8 mouse cellular contexts compared by ENCODE assay signal in genomic region chr16:17815411-17816402, GRCm38 (mm10). TPM values are rescaled to one million over a fixed set of nuclear protein-coding genes. Genes with fewer than 3 reads are reported as not detected.
A peak's percentile ranks its signal among the peaks of the same experiment; 100 is the strongest.
DNase-seq lines count a peak whose midpoint lies in the region; ATAC-seq lines count a peak whose summit lies in the region.

No protein-coding gene starts in this region.

- no peaks in the 10 kb centered on the region for H3K9me3 ChIP-seq in hindbrain, embryonic 15.5 days

- intact Hi-C loops in left cerebral cortex, postnatal 4 days (cut with DNase I), result no loop called here

- peak overlapping the region; percentile 52 for H3K4me3 ChIP-seq in hindbrain, embryonic 15.5 days

- H3K27me3 ChIP-seq in hindbrain, embryonic 15.5 days, result peaks cover 37% of the 10 kb centered on the region

- peak overlapping the region; percentile 57 for H3K9ac ChIP-seq in hindbrain, embryonic 15.5 days

- ATAC-seq in hindbrain, embryonic 15.5 days (ENCODE audit: low FRiP score, low read depth), result peak; percentile 92

- H3K27ac ChIP-seq in hindbrain, embryonic 15.5 days (replicated peaks), result peak overlapping the region; percentile 76

- under 1% methylated on average over 63 of the region's 63 CpGs for WGBS in hindbrain, embryonic 15.5 days

- no peaks in the 10 kb centered on the region for H3K36me3 ChIP-seq in hindbrain, embryonic 15.5 days

- DNase-seq in layer of hippocampus, adult 11-12 months (ENCODE audit: low spot score), result peak; percentile 75
- DNase-seq in layer of hippocampus, adult 9-10 months (ENCODE audit: low spot score), result no peak
- DNase-seq in cerebellum, adult 9-11 months, result peak; percentile 67
- DNase-seq in frontal cortex, postnatal 36 days (ENCODE audit: low spot score in 2 of 2), result peak; percentile 60 to 64
- DNase-seq in left cerebral cortex, postnatal 4 days, result peak; percentile 73
- peak; percentile 85 for DNase-seq in mesoderm, embryonic 11.5 days (ENCODE audit: low read depth, low spot score)
- peak; percentile 61 for DNase-seq in spleen, adult 12 weeks (ENCODE audit: low spot score)

- peak overlapping the region; percentile 93 for H3K4me2 ChIP-seq in hindbrain, embryonic 15.5 days

- peaks cover 18% of the 10 kb centered on the region for H3K4me1 ChIP-seq in hindbrain, embryonic 15.5 days (replicated peaks)

RNA-seq across cellular contexts. Expression of gene B830017H08Rik, which starts 17.2 kb away (rescaled TPM):
- 4.4 and 4.5 TPM in 2 replicates for polyA plus RNA-seq in hindbrain, embryonic 15.5 days (2015; fragmentation: Nextera tagmentation; extraction: Ambion mirVana)
- total RNA-seq in left cerebral cortex, postnatal 4 days (2021), result 1 to 10 TPM; 3.9 to 4.3 TPM

RNA-seq across cellular contexts. Expression of gene Scarf2, which starts 18.6 kb away (rescaled TPM):
- polyA plus RNA-seq in hindbrain, embryonic 15.5 days (2015; fragmentation: Nextera tagmentation; extraction: Ambion mirVana), result 2.0 and 2.3 TPM in 2 replicates
- 1 to 10 TPM; 5.6 to 6.3 TPM for total RNA-seq in left cerebral cortex, postnatal 4 days (2021)

RNA-seq across cellular contexts. Expression of gene Car15, which starts 22.5 kb away (rescaled TPM):
- polyA plus RNA-seq in hindbrain, embryonic 15.5 days (2015; fragmentation: Nextera tagmentation; extraction: Ambion mirVana), result 3.1 and 5.4 TPM in 2 replicates
- 1 to 10 TPM; 6.8 to 7.1 TPM for total RNA-seq in left cerebral cortex, postnatal 4 days (2021)

RNA-seq across cellular contexts. Expression of gene Klhl22, which starts 56.3 kb away (rescaled TPM):
- 85.1 and 95.0 TPM in 2 replicates for polyA plus RNA-seq in hindbrain, embryonic 15.5 days (2015; fragmentation: Nextera tagmentation; extraction: Ambion mirVana)
- total RNA-seq in left cerebral cortex, postnatal 4 days (2021), result 10 to 100 TPM; 86.2 to 95.3 TPM
